Mouse (Mus musculus) cortical plate, adult 2 months (tissue): ENCODE measurements around the gene Soat1. TPM values are rescaled to one million over a fixed set of nuclear protein-coding genes. Genes with fewer than 3 reads are reported as not detected.
A peak's percentile ranks its signal among the peaks of the same experiment; 100 is the strongest.
"Not testable (repeated sequence)": the region's sequence is repeated elsewhere in the genome, so short reads cannot be mapped to it uniquely, and the experiment has no call there.

ENCODE experiments used
- H3K27ac ChIP-seq: fragments of 200-500 bp; 2 replicates; pipeline ENCODE4 v1.5.1; 2012; ENCODE audit warnings: low read length, control low read depth, inconsistent platforms; ENCODE audit not compliant: insufficient read depth
- H3K4me1 ChIP-seq: fragments of 200-500 bp; 2 replicates; pipeline ENCODE4 v1.6.1; 2011; ENCODE audit warnings: low read length; ENCODE audit not compliant: control insufficient read depth, insufficient read depth
- H3K4me3 ChIP-seq: fragments of 200-500 bp; 2 replicates; pipeline ENCODE4 v1.5.1; 2011; ENCODE audit warnings: mild to moderate bottlenecking, low read length, control low read depth; ENCODE audit not compliant: insufficient read depth
- CTCF ChIP-seq: fragments of 200-500 bp; IDR thresholded peaks from 2 replicates; pipeline ENCODE4 v1.5.1; 2011; ENCODE audit warnings: mild to moderate bottlenecking, control low read depth, low read length; ENCODE audit not compliant: insufficient read depth; ENCODE audit errors: extremely low read depth
- POLR2A ChIP-seq: fragments of 200-500 bp; IDR thresholded peaks from 2 replicates; pipeline ENCODE4 v1.6.1; 2011; ENCODE audit warnings: mild to moderate bottlenecking, low read length, control low read depth; ENCODE audit not compliant: insufficient read depth; ENCODE audit errors: extremely low read depth
- polyA plus RNA-seq: library from polyadenylated mRNA; depleted of rRNA; stranded (reverse); fragments of >200 nt; gene quantifications from 2 replicates; pipeline ENCODE4 v1.2.3, GENCODE M21; 2012; rRNA removed

Soat1 gene
- polyA plus RNA-seq, 1 experiment, result 23.4 TPM

DNA sequence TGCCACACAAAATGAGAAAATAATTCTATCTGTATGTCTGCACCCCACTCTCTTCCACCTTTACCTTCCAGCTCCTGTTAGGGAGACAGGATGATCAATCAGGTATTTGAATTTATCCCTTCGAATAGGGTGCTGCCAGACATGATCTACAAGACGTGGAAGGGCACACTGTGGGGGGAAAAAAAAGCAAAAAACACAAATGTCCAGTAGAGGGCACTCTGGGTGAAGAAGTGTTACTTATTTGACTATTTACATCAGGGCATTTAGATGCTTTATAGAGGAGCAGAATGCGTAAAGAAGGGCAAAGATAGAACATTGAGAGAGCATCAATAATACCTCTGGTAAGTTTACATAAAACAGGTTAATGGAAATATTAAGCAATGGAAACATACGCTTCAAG lies 56.0 kb downstream of the Soat1 start:
- Histone ChIP-seq H3K27ac (no peak overlapping the region), H3K4me3 (no peak overlapping the region), H3K4me1 (no peaks in the 10 kb centered on the region)
- peak; percentile 27; the same call in 1 of the 2 replicates for TF ChIP-seq CTCF
- TF ChIP-seq POLR2A, result no peak

DNA sequence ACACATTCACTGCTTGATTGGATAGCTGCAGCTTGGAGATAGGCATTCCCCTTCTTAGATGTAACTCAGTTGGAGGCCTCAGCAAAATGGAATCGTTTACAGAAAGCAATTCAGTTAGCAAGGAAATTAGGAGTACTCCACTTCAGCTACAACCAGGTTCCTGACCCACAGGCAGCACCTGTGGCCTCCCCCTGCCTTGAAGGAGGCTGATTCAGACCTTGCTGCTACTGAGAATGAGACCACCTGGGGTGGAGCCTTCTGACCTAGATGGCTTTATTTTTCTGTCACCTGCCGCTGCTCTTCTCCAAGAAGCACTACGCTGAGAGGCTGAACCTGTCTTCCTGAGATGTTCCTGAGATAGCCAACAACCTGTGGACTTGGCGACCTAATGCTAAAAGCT lies 65.6 kb downstream of the Soat1 start:
- H3K4me1 ChIP-seq, result no peaks in the 10 kb centered on the region
- no peak overlapping the region for H3K27ac ChIP-seq
- no peak overlapping the region for H3K4me3 ChIP-seq
- TF ChIP-seq CTCF (no peak), POLR2A (no peak)

DNA sequence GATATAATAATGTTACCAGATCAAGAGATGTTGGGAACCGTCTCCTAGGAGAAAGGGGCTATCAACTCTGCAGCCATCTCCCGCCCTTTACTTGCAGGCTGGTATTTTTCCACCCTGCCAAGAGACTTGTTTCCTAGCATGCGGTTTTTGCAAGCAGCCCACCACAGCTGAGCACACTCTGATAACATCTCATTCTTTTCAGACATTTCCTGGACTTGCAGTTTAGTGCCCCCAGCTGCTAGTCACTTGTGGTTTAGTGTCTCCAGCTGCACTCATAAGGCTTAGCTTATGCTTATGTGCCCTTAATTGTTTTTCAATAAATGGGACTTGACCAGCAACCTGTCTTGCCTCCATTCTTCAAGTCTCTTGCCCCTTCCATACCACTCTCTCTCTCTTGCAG lies 66.1 kb downstream of the Soat1 start:
- no peak for TF ChIP-seq CTCF
- no peak for TF ChIP-seq POLR2A
- H3K4me3 ChIP-seq, result no peak overlapping the region

DNA sequence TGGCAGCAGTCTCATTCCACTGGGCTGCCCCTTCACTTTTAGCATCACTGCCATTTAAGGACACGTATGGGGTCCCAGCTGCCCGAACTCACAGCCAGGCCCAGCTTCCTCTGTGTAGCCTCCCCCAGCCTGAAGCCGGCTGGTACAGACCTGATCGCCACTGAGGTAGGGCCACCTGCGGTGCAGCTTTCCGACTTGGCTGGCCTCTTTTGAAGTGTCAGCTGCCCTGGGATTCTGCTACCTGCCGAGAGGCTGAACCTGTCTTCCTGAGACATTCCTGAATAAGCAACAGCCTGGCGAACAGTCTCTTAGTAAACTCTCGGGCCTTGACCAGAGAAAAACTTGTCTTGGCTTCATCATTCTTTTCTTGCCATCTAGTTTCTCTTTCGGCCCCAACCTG lies 70.9 kb downstream of the Soat1 start:
- Histone ChIP-seq H3K27ac (no peak overlapping the region), H3K4me1 (no peaks in the 10 kb centered on the region), H3K4me3 (no peak overlapping the region)
- TF ChIP-seq CTCF (no peak), POLR2A (no peak)

More for the DNA sequence above, 66.1 kb downstream of the Soat1 start:
- no peak overlapping the region for H3K27ac ChIP-seq
- H3K4me1 ChIP-seq, result no peaks in the 10 kb centered on the region

DNA sequence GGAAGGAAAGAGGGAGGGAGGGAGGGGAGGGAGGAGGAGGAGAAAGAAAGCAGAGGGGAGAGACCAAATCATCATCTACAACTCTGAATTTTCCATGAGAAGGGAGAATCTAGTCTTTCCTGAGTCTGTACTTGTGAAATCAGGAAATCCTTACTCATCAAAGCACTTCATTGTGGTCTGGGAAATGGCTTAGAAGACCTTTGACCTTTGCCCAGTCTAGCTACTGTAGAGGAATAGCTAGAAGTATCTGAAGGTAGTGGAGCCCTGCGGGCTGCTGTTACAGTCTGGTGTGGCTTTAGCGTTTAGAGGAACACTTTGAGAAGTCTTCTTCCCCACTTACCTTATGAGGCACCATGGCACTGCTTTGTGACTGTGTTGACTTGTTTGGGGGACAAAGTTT lies 71.6 kb downstream of the Soat1 start:
- no peak for TF ChIP-seq POLR2A
- no peak for TF ChIP-seq CTCF
- Histone ChIP-seq H3K27ac (no peak overlapping the region), H3K4me1 (no peaks in the 10 kb centered on the region), H3K4me3 (no peak overlapping the region)

DNA sequence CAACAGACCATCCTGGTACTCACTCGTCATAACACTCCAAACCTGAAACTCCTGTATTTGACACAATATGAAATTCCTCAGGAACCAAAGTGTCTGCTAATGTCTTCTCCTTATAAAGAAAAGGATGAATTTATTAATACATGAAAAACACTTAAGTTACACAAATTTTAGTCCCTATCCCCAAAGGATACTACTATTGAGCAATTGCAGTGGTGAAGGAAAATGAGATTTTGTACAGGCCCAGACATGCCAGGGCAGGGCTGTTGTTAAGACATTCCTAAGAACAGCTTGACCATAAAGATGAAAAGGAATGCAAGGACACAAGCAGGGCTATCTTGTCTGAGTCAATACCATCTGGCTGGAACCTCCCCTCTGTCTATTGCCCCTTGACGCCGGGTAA lies 74.0 kb downstream of the Soat1 start:
- H3K4me3 ChIP-seq, H3K27ac ChIP-seq, H3K4me1 ChIP-seq: not testable (repeated sequence)

DNA sequence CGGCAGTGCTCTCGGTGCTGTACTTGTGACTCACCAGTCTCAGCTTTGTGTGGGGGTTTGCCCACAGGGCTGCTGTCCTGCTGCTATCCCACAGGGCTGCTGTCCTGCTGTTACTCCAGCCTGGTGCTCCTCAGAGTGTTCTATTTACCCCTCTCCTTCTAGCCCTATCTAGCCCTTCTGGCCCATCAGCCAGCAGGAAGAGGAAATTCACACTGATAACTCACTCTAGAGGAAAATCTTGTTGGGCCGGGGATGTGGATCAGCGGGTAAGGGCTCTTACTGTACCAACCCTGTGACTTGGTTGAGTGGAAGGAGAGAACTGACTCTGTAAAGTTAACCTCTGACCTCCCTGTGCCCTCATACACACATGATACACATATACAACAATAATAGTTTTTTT lies 81.0 kb downstream of the Soat1 start:
- Histone ChIP-seq H3K4me3 (no peak overlapping the region), H3K27ac (no peak overlapping the region), H3K4me1 (no peaks in the 10 kb centered on the region)

DNA sequence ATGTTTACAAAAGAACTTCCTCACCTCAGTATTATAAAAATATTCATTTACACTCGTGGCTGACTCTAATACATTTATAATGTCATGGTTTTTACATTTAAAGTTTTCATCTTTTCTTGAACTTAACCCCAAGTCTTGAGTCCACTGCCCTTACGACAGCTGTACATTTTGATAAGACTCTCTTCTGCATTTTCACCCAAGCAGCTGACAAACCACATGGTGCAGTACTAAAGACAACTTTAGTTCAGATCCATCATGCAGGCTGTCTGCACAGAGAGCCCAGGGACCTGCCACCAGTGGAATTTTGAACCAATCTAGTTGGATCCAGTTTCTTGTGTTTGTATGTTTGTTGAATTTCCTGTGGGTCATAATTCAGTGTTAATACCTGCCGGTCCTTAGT lies 87.3 kb downstream of the Soat1 start:
- Histone ChIP-seq H3K27ac (no peak overlapping the region), H3K4me1 (no peaks in the 10 kb centered on the region), H3K4me3 (no peak overlapping the region)
- no peak for TF ChIP-seq CTCF
- no peak for TF ChIP-seq POLR2A

More for the DNA sequence above, 81.0 kb downstream of the Soat1 start:
- TF ChIP-seq CTCF (no peak), POLR2A (no peak)

DNA sequence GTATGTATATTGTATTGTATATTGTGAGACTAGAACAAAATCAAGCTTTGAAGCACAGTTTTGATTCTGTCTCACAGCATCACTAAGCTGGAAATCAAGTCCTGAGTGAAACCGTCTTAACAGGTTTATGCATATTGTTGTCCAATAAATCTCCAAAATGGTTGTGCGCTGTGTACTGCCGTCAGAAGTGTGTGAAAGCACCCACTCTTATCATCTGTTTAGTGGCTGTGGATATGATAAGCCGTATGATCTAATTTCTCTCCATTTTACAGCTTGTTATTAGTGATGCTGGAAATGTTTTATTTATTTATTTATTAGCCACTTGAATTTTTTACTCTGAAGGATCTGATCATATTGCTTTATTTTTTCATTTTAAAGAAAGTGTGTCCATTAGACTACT lies 87.9 kb downstream of the Soat1 start:
- no peak for TF ChIP-seq CTCF
- TF ChIP-seq POLR2A, result no peak

DNA sequence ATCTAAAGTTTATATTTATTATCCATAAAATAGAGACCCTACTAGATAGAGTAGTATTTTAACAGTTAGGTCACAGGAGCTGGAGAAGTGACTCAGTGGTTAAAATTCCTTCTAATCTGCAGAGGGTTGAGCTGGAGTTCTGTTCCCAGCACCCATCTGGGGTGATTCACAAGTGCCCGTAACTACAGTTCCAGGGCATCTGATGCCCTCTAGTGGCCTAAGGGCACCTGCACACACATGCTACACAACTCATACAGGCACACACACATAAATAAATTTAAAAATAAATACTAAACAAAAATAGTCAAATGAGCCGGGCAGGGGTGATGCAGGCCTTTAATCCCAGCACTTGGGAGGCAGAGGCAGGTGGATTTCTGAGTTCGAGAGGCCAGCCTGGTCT lies 92.9 kb downstream of the Soat1 start:
- H3K27ac ChIP-seq, result no peak overlapping the region
- no peak for TF ChIP-seq POLR2A
- no peak for TF ChIP-seq CTCF

More for the DNA sequence above, 87.9 kb downstream of the Soat1 start:
- Histone ChIP-seq H3K4me3 (no peak overlapping the region), H3K27ac (no peak overlapping the region), H3K4me1 (no peaks in the 10 kb centered on the region)

More for the DNA sequence above, 92.9 kb downstream of the Soat1 start:
- Histone ChIP-seq H3K4me1 (no peaks in the 10 kb centered on the region), H3K4me3 (no peak overlapping the region)

Other genes with a start within 250 kb of the Soat1 start
- gene Tdrd5, start 170.7 kb downstream of the Soat1 start, polyA plus RNA-seq, result 1.7 and 1.9 TPM in 2 replicates
- 0.15 and 0.19 TPM in 2 replicates for gene Nphs2, start 163.6 kb downstream of the Soat1 start, polyA plus RNA-seq
- 51.0 and 55.6 TPM in 2 replicates for gene Gm2000, start 108.3 kb downstream of the Soat1 start, polyA plus RNA-seq
- gene Axdnd1, start 53.2 kb downstream of the Soat1 start, polyA plus RNA-seq, result 0.49 and 0.77 TPM in 2 replicates
- 9.7 and 10.3 TPM in 2 replicates for gene Gm10031, start 49.7 kb upstream of the Soat1 start, polyA plus RNA-seq
- 16.9 and 18.9 TPM in 2 replicates for gene Abl2, start 84.5 kb upstream of the Soat1 start, polyA plus RNA-seq
- gene Tor3a, start 200.0 kb upstream of the Soat1 start, polyA plus RNA-seq, result 7.4 and 9.1 TPM in 2 replicates
- gene Fam20b, start 244.8 kb upstream of the Soat1 start, polyA plus RNA-seq, result 47.3 and 48.0 TPM in 2 replicates